Comparison of ENCODE assay signal across 12 mouse cellular contexts in genomic region chr3:159891057-159891752, GRCm38 (mm10). TPM values are rescaled to one million over a fixed set of nuclear protein-coding genes. Genes with fewer than 3 reads are reported as not detected.
DNase-seq lines count a peak whose midpoint lies in the region; ATAC-seq and TF ChIP-seq lines count a peak whose summit lies in the region.
"Had no signal": no experiment of that assay in that cellular context is flagged by ENCODE, and none has a peak within 500 bp of the region (broad histone marks: within the 10 kb centered on the region; RNA-seq: fewer than 3 reads in every experiment).

No protein-coding gene starts in this region.

- H3K4me1 ChIP-seq in cerebellum, adult 2 months (ENCODE audit: control insufficient read depth, insufficient read depth, low read length): no peaks in the 10 kb centered on the region
- peaks cover under 1% of the 10 kb centered on the region; the same call in 1 of the 2 replicates for H3K4me1 ChIP-seq in forebrain, embryonic 14.5 days (ENCODE audit: control insufficient read depth, insufficient read depth, low read length)

- H3K4me2 ChIP-seq in forebrain, embryonic 14.5 days (ENCODE audit: low read length): no peak overlapping the region
- H3K4me2 ChIP-seq: heart, embryonic 13.5 days; intestine, embryonic 15.5 days; limb, embryonic 13.5 days; neural tube, embryonic 13.5 days had no signal

- no peak overlapping the region for H3K9ac ChIP-seq in forebrain, embryonic 14.5 days (ENCODE audit: low read length)
- H3K9ac ChIP-seq: heart, embryonic 13.5 days; intestine, embryonic 15.5 days; limb, embryonic 13.5 days; neural tube, embryonic 13.5 days had no signal

- DNase-seq in cerebellum, adult 11 months: peak; percentile 0
- DNase-seq in cerebellum, adult 2 months: no peak
- DNase-seq in kidney, postnatal 10 days: peak; percentile 9
- no peak for DNase-seq in kidney, adult 8-10 months
- DNase-seq in spleen, postnatal 4 days (ENCODE audit: low spot score in 2 of 2): peak; percentile 12 to 63
- no peak for DNase-seq in spleen, adult 12 weeks (ENCODE audit: low spot score)
- DNase-seq in forebrain, embryonic 14.5 days (ENCODE audit: low spot score): no peak

- no peak for TF ChIP-seq CTCF in cerebellum, adult 2 months (IDR thresholded peaks at IDR 0.05; ENCODE audit: borderline replicate concordance, insufficient read depth, low read depth, low read length)

- WGBS in cerebellum, adult 2 months: 64% methylated on average over 8 of the region's 8 CpGs
- 88% methylated on average over 8 of the region's 8 CpGs for WGBS in forebrain, embryonic 14.5 days

- H3K9me3 ChIP-seq in forebrain, embryonic 14.5 days (replicated peaks; ENCODE audit: control insufficient read depth, low read length): no peaks in the 10 kb centered on the region
- H3K9me3 ChIP-seq: heart, embryonic 13.5 days; intestine, embryonic 15.5 days; limb, embryonic 13.5 days; neural tube, embryonic 13.5 days had no signal

- H3K27ac ChIP-seq in cerebellum, adult 2 months (ENCODE audit: insufficient read depth, low read length): no peak overlapping the region
- H3K27ac ChIP-seq in forebrain, embryonic 14.5 days (ENCODE audit: low read depth, low read length): no peak overlapping the region
- H3K27ac ChIP-seq: heart, embryonic 13.5 days; intestine, embryonic 15.5 days; limb, embryonic 13.5 days; neural tube, embryonic 13.5 days had no signal

- H3K36me3 ChIP-seq in forebrain, embryonic 14.5 days (ENCODE audit: control insufficient read depth, insufficient read depth, low read length): no peaks in the 10 kb centered on the region
- H3K36me3 ChIP-seq: heart, embryonic 13.5 days; intestine, embryonic 15.5 days; limb, embryonic 13.5 days; neural tube, embryonic 13.5 days had no signal

- no peak for TF ChIP-seq POLR2A in cerebellum, adult 2 months (IDR thresholded peaks at IDR 0.05; ENCODE audit: borderline replicate concordance, insufficient read depth, low read length)

- ATAC-seq in monocyte, adult 5-6 weeks (replicated peaks; ENCODE audit: insufficient number of reproducible peaks, low FRiP score, low TSS enrichment, poor library complexity, severe bottlenecking): 0 out of 2 replicates have a peak, but pooled peaks have one; percentile 22
- no peak for ATAC-seq in forebrain, embryonic 14.5 days
- ATAC-seq: intestine, embryonic 15.5 days had no signal

- no peak overlapping the region for H3K4me3 ChIP-seq in cerebellum, adult 2 months (replicated peaks; ENCODE audit: insufficient read depth, low read depth, low read length)
- H3K4me3 ChIP-seq in forebrain, embryonic 14.5 days (ENCODE audit: low read depth, low read length): no peak overlapping the region
- H3K4me3 ChIP-seq: heart, embryonic 13.5 days; intestine, embryonic 15.5 days; limb, embryonic 13.5 days; neural tube, embryonic 13.5 days had no signal

- H3K27me3 ChIP-seq in cerebellum, adult 2 months (ENCODE audit: control insufficient read depth, insufficient read depth, low read length): no peaks in the 10 kb centered on the region
- no peaks in the 10 kb centered on the region for H3K27me3 ChIP-seq in forebrain, embryonic 14.5 days (replicated peaks; ENCODE audit: control insufficient read depth, insufficient read depth, low read length)
- H3K27me3 ChIP-seq: heart, embryonic 13.5 days; intestine, embryonic 15.5 days; limb, embryonic 13.5 days; neural tube, embryonic 13.5 days had no signal

RNA-seq across cellular contexts. Expression of gene Wls, which starts 51.7 kb away (rescaled TPM):
- polyA plus RNA-seq in cerebellum, adult 2 months (2012; rRNA removed): 25.5 and 29.4 TPM in 2 replicates
- 51.2 to 60.4 TPM (median 51.8 TPM) in 3 replicates for total RNA-seq in monocyte, adult 5-6 weeks (2017)
- polyA plus RNA-seq in forebrain, embryonic 14.5 days (2014; fragmentation: Nextera tagmentation; extraction: Ambion mirVana): 49.6 and 55.9 TPM in 2 replicates

Comparison
In these comparisons a context has a peak if more than half of its experiments do, and no peak if none do; other contexts are left out.
1. DNase-seq: peak in cerebellum, adult 11 months (single experiment), kidney, postnatal 10 days (single experiment) and spleen, postnatal 4 days (2 of 2); none in cerebellum, adult 2 months (0 of 2), kidney, adult 8-10 months (0 of 2), spleen, adult 12 weeks (single experiment) and forebrain, embryonic 14.5 days (single experiment).